Mouse (Mus musculus) large intestine, adult 2 months (tissue): Measurements from ENCODE around the gene Irak2. TPM values are rescaled to one million over a fixed set of nuclear protein-coding genes. Genes with fewer than 3 reads are reported as not detected.
"Not testable (repeated sequence)": the region's sequence is repeated elsewhere in the genome, so short reads cannot be mapped to it uniquely, and the experiment has no call there.

Source experiments
- DNase-seq: peaks from one replicate; pipeline ENCODE4 v3.0.0-alpha.2; 2012; ENCODE audit warnings: low read depth, low spot score
- WGBS: fragments of 180-500 bp; shearing (Covaris S2); methylation state at CpG from one replicate; pipeline ENCODE4 v1.1.7; 2018; 5-methylcytosine and 5-hydroxymethylcytosine counted together
- polyA plus RNA-seq: library from polyadenylated mRNA; depleted of rRNA; stranded (reverse); fragments of >200 nt; gene quantifications from 2 replicates; pipeline ENCODE4 v1.2.3, GENCODE M21; 2012

The Irak2 gene
- polyA plus RNA-seq, 1 experiment: 39.6 TPM

DNA sequence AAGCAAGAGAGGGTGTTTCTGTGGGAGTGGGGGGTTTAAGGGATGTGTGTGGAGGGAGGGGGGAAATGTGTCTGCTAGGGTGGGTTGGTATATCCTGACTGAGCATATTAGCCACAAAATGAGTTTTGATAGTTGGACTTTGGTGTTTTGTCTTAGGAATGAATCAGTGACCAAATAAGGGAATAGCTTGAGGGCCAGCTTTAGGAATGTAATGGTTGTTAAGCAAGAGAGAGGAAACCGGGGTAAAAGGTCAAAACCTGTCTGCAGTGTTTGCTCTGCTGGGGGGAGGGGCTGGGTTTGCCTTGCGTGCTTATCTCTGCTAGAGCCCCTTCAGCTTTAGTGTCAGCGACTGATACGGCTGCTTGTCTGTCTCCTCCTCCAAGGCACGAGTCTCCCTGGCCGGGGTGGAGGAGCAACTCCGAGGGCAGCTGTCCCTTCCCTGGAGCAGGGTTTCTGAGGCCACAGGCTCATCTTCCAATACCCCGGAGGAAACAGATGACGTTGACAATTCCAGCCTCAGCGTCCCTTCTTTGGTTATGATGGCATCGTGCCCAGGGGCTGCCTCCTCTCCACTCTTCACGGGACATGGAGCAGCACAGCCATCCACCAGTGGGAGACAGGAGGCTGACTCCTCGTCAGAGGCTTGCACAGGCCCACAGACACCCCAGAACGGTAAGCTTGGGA, 52.3 kb downstream of the Irak2 start:
- 7% methylated on average over 14 of the region's 14 CpGs for WGBS
- no peak for DNase-seq

DNA sequence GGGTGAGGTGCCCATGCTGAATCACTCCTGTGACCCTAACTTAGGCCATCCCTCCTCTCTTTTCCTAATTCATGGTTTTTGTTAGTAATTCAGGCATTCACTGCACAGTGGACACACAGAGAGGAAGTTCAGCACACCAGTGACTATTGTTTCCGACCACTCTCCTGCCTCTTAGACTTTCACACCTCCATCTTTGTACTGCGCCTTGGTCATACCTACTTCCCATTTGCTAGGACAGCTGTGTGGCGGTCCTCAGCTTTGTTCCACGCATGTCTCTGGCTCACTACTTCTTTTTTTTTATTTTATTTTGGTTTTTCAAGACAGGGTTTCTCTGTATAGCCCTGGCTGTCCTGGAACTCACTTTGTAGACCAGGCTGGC, 52.8 kb downstream of the Irak2 start:
- WGBS: 78% methylated on average over 4 of the region's 4 CpGs
- no peak for DNase-seq

DNA sequence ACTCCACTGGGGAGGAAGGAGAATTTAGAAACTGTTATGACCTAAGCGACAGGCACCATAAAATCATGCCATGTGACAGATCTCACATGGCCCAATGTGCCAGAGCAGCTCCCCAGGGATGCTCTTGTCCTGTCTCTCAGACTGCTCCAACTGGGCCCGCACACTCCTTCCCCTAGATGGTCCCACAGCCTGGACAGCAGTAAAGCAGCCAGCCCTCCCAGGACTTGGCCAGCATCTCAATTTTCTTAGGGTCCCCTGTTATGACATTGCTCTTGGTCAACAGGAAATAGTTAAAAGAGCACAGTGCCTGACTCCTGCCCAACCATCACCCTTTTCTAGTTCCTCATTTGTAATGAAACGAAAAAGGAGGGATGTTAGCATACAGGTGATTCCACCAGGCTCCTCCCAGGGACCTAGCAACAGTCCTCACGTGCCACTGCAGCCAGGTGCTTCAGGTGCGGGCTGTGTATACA, 54.4 kb downstream of the Irak2 start:
- 54% methylated on average over 5 of the region's 5 CpGs for WGBS

DNA sequence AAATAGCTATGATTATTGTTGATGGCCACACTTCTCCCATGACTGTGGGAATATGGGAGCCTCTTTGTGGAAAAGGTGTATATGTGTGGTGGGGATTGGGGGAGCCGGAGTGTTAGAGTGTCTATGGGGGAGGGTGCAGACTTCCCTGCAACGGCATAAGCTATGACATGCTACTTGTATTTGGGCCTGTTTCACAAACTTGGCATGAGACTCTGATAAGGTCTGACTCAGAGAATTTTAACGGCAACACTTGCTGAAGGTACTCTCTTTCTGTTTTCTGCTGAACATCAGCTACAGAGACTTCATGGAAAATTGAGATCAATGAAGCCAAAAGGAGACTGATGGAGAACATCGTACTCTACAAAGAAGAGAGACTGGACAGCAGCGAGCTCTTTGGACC, 55.1 kb downstream of the Irak2 start:
- WGBS: 84% methylated on average over 5 of the region's 5 CpGs
- no peak for DNase-seq

More for the DNA sequence above, 54.4 kb downstream of the Irak2 start:
- no peak for DNase-seq

DNA sequence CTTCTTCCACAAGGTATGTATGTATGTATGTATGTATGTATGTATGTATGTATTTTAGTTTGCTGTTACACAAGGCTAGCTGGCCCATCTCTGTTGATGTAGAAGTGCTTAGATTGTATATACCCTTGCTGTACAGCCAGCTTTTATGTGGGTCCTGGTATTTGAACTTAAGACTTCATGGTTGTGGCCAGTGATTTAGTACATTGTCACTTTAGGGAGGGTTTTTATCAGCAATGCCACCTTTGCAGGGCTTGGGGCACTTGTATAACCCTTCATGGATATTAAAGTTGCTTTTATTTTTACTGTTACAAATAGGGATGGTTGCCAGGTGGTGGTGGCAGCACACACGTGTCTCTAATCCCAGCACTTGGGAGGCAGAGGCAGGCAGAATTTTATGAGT, 56.9 kb downstream of the Irak2 start:
- 13% methylated on average over 1 of the region's 1 CpGs for WGBS

DNA sequence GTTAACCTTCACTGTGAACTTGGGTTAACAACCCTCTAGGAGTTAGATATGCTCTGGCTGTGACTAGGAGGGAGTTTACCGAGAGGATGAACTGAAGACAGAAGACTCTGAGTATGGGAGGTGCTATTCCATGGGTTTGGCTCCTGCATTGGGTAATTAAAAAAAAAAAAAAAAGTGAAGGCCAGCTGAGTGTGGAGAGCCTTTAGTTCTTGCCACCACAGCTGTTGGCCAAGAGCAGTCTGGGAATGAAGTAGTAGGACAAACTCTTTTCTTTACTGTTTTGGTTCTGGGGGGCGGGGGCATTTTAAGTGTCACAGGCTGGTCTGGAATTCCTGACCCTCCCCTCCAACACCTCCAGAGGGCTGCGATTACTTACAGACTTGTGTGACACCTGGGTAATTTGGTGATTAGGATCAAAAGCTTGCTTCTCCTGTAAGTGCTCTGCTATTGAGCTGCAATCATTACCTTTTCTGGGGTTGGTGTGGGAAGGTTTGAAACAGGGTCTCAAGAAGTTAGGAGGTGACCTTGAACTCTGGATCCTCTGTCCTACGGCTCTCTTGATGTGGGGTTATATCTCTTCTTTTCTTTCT, 57.6 kb downstream of the Irak2 start:
- no peak for DNase-seq

More for the DNA sequence above, 56.9 kb downstream of the Irak2 start:
- DNase-seq: no peak

DNA sequence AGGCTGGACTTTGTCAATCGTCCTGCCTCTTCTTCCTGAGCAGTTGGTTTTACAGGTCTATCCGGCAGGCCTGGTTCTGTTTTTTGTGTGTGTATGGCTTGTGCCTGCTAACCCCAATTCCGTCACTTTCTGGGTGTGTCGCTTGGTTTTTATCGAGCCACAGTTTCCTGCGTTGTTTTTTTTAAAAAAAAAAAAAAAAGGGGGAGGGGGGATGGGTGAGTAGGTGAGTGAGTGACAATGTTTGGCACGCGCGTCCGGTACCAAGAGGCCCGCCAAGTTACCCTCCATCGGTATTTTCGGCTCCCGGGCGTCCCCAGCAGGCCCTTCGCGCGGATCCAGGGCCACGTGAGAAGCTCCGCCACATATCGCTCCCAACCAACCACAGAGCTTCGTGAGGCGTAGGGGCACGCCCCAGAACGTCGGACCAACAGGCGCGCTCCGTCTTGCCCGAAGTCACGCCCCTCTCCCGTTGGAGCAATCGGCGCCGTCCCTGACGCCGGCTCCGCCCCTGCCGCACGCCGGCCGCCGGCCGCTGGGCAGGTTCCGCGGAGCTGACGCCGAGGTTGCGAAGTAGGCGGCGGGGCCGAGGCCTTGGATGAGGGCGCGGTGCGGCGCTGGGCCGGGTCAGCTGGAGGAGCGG, 58.4 kb downstream of the Irak2 start, which contains the start of gene Tatdn2:
Gene Tatdn2, plus strand, starts transcription at position 469 of the 640 bp plus-strand sequence.
- peak; percentile 78 for DNase-seq
- under 1% methylated on average over 58 of the region's 58 CpGs for WGBS

More for the DNA sequence above, 57.6 kb downstream of the Irak2 start:
- WGBS: 25% methylated on average over 4 of the region's 4 CpGs

DNA sequence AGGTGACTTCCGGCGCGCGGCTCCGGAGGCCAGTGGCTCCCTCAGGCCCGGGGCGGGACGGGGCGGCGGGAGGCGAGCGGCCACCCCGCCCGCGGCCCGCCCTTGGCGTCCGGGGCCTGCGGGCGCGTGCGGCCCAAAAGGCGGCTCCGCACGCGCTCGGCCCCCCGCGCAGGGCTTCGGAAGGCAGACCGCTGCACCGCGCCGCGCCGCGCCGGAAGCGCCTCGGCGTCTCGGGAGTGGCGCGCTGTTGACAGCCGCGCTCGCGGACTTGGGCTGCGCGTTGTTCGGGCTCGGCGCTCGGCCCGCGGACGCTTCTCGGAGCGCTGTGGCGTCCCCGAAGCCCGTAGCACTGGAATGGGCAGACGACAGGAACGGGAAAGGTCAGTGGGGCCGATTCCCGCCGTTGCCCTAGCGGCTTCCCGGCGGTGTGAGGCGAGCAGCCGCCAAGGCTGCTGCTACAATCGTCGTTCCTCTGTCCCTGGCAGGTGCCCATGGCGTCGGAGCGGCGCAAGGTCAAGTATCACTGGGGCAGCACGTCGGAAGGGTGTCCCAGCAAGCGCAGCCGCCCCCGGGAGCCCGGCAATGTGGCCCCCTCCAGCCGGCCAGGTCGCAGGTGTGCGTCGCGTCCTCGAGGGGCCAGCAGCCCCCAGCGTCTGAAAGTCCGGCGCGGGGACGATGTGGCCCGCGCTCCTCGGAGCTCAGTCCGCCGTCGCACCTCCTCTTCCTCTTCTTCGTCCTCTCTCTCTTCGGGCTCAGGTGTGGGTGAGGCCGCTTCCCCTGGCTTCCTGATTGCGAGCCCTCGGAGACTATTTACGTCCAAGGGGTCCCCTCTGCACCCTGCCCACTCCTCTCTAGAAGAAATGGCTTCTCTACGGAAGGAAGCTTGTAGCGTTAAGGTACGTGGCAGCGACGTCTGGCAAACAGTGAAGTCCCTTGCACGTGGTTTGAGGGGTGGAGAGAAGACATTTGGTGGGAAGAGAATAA, 59.2 kb downstream of the Irak2 start:
- no peak for DNase-seq
- WGBS: under 1% methylated on average over 113 of the region's 113 CpGs

DNA sequence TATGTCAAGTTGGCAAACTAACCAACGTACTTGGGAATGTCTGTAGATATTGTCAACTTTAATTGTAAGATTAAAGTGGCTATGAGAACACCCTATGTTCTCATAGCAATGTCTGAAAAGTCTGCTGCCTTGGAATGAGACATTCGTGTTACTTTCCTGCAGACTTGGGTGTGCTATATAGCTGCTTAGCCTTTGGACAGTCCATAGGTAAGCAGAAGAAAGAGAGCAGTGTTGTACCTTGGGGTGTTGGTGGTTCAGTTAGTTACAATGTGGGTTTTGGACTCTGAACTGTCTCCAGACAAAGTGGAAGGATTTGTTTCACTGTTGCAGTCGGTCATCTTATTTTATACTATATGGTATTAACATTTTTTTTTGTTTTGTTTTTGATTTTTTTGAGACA, 74.5 kb downstream of the Irak2 start:
- 55% methylated on average over 3 of the region's 3 CpGs for WGBS
- DNase-seq: no peak

DNA sequence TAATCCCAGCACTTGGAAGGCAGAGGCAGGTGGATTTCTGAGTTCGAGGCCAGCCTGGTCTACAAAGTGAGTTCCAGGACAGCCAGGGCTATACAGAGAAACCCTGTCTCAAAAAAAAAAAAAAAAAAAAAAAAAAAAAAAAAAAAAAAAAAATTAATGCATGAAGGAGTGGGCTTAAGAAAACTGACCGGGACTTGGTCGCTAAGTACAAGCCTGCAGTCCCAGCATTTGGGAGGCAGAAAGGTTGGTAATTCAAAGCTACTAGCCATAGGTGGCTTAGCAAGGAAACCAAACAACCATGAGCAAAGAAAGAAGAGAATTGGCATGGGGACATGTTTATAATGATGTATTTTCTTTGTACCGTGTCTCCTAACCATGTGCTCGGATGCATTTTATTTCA, 75.1 kb downstream of the Irak2 start:
- DNase-seq: not testable (repeated sequence)
- 77% methylated on average over 5 of the region's 5 CpGs for WGBS

DNA sequence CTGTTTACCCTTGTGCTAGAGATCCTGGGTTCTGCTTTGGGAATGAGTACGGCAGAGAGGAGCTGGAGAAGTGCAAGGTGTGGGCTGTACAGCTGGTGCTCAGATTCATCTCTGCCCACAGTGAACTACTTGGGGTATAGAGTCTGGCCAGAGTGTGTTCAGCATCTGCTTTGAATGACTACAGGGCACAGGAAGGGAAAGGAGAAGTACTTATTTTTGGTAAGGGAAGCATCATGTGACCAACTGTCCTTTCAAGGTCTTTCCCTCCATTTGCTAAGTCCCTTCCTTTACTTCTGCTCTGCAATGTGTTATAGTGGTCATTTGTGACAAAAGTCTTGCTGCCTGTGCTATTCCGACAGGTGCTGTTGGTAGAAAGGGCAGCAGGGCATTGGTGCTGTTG, 76.0 kb downstream of the Irak2 start:
- 80% methylated on average over 2 of the region's 2 CpGs for WGBS
- DNase-seq: no peak

DNA sequence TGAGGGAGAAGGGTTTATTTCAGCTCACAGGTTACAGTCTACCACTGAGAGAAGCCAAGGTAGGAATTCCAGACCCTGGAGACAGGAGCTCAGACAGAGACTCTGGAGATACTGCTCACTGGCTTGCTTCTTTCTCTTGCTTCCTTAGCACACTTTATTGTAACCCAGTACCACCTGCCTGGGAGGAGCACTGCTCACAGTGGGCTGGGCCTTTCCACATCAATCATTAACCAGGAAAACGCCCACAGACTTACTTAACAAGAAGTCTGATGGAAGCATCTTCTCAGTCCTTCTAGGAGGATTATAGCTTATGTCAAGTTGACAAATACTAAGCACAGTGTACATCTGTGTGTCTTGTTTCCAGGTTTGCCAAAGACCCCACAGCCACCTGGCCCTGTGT, 76.5 kb downstream of the Irak2 start:
- no peak for DNase-seq
- WGBS: 39% methylated on average over 1 of the region's 1 CpGs

DNA sequence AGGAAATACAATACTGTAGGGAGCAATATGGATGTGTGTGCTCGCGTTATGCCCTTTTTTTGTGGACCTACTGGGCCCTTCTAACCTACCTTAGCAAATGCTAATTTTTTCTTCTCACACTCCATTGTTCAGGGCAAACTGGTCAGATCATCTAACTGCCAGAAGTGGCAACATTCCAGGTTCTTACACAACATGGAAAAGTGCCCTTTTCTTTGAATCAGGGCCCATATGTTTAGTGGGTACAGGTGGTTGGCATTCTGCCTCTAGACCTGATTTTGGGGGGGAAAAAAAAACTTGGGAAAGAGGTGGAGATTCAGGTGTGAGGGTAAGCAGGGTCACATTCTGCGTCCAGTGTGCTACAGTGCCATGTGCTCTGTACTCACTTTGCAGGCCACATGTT, 79.3 kb downstream of the Irak2 start:
- WGBS: 88% methylated on average over 3 of the region's 3 CpGs
- DNase-seq: no peak

DNA sequence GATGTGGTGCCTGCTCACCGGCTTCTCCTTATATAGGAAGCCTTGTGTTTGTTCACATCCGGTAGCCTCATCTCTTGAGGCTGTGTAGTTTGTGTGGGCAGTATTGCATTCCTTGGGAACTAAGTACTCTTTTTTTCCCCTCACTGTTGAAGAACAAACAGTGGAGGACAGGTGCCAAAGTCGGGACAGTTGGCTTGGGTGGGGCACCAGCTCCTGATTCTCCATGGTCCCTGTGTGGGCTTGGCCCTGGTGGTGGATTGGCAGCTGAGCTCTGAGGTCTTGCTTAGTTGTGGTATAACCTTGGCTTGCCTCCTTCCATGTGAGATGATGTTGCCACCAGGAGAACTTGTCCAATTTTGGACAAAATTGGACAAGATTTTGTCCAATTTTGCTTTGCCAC, 81.6 kb downstream of the Irak2 start, which contains the start of gene Ghrl:
Gene Ghrl, minus strand, starts transcription at position 3 of the 400 bp plus-strand sequence.
- no peak for DNase-seq
- WGBS: 55% methylated on average over 3 of the region's 3 CpGs

DNA sequence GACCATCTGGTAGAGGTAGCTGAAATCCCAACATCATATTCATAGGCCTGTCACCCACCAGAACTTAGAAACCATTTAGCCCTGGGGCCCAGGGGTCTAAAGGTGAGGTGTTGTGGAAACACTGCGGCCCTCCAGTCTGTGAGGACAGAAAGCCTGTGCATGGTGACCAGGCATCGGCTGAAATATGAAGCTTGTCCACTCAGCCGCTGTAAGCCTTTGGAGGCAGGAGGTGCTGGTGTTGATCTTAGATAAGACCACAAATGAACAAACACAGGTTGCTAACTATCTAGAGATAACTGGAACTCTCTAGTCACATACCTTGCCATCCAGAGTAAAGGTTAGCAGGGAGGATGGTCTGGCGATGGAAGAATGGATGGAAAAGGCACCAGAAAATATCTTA, 82.8 kb downstream of the Irak2 start:
- 67% methylated on average over 4 of the region's 4 CpGs for WGBS
- no peak for DNase-seq

DNA sequence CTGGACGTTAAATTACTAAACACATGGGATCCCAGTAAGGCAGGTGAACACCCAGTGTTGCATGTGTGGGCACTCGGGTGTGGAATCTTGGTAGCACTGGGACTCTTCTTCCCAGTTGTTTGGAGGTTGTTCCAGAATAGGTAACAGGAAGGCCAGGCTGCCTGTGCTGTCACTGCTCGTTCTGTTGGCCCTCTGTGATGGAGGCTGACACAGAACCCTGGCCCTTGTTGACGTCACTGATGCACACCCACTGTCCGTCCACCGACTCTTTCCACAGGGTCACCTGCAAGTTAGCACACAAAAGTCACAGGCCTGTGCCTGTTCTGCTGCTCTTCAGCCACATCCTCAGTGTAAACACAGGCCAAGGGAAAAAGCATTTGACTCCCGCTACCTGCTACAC, 89.9 kb downstream of the Irak2 start:
- 84% methylated on average over 7 of the region's 7 CpGs for WGBS
- DNase-seq: no peak

DNA sequence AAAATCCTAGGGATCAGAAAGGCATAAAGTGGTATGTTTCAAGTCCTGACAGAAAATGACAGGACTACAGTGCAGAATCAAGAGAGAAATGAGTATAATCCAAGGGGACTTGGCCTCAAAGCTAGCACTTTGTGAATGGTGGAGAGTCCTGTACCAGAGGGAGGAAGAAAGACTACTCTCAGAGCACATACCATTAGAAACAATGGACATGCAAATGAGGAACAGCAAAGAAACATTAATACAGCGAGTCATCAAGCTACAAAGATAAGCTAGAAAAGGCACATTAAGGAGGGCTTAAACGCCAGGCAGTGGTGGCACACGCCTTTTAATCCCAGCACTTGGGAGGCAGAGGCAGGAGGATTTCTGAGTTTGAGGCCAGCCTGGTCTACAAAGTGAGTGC, 93.0 kb downstream of the Irak2 start:
- DNase-seq: no peak
- 89% methylated on average over 3 of the region's 3 CpGs for WGBS

DNA sequence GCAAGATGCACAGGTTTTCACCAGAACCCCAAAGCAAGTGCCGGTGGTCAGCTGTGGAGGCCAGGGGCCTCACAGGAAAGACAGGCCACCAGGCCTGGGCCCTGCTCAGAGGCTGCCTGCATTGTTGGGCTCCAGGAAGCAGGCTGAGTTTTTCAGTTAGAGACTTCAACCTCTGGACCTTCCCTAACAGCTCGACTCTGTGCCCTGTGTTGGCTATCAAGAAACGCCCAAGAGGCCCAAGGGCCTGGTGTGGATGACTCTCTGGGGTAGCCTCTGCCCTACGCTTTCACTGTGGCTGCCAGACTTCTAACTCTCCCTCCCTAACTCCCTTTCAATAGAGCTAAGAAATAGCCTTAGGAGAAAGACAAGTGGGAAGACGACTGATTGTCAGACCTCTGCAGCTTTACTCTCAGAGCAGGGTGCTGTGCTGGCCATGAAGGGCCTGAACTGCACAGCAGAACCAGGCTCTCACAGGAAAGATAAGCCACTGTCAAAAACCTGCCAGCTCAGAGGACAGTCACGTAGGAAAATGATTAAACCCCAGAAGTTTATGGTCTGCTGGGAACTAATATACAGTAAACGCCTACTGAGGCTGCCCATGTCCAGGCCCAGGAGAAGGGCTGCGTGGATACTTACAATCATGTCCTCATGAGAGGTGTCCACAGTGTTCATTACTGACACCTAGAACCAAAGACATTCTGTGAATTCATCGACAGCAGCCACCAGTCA, 99.2 kb downstream of the Irak2 start:
- 59% methylated on average over 9 of the region's 9 CpGs for WGBS
- no peak for DNase-seq
